In genomic region chrX:140588534-140588933, GRCm38 (mm10) we compare ENCODE assay signal across 28 mouse cellular contexts.
"Had no signal": no experiment of that assay in that cellular context is flagged by ENCODE, and none has a peak within 500 bp of the region (broad histone marks: within the 10 kb centered on the region; RNA-seq: fewer than 3 reads in every experiment).

No protein-coding gene starts in this region.

- H3K4me3 ChIP-seq: limb, embryonic 10.5 days; limb, embryonic 12.5 days; limb, embryonic 13.5 days; limb, embryonic 15.5 days; liver, embryonic 12.5 days; liver, embryonic 13.5 days; liver, embryonic 15.5 days; lung, embryonic 15.5 days; megakaryocyte, embryonic 14.5 days; midbrain, embryonic 10.5 days; midbrain, embryonic 12.5 days; midbrain, embryonic 13.5 days; midbrain, embryonic 15.5 days; myocyte; neural tube, embryonic 12.5 days had no signal

- DNase-seq: left cerebral cortex, postnatal 4 days; liver; liver, embryonic 13.5 days; liver, postnatal 0 days; lung, adult 18-20 months; lung, adult 2 months; lung, embryonic 14.5 days; lung, postnatal 10 days; lung, postnatal 14 days; lung, postnatal 36 days; lung, postnatal 4 days; midbrain, embryonic 14.5 days had no signal

- H3K27ac ChIP-seq: limb, embryonic 10.5 days; limb, embryonic 12.5 days; limb, embryonic 13.5 days; limb, embryonic 15.5 days; liver, embryonic 12.5 days; liver, embryonic 13.5 days; liver, embryonic 14.5 days; liver, embryonic 15.5 days; lung, embryonic 15.5 days; macrophage; midbrain, embryonic 10.5 days; midbrain, embryonic 12.5 days; midbrain, embryonic 13.5 days; midbrain, embryonic 15.5 days; neural tube, embryonic 12.5 days had no signal
